Mouse (Mus musculus): ENCODE results near the gene Rpl3. TPM values are rescaled to one million over a fixed set of nuclear protein-coding genes. Genes with fewer than 3 reads are reported as not detected.

The Rpl3 gene
- polyA plus RNA-seq, 1 experiment from 2014 or later, result 1,133 TPM

- no peaks in the 10 kb centered on the region for H3K36me3 ChIP-seq (ENCODE audit: control insufficient read depth, insufficient read depth, low read length)
- no peak overlapping the region for H3K27ac ChIP-seq (ENCODE audit: low read length)
- H3K4me3 ChIP-seq (ENCODE audit: low read length), result no peak overlapping the region
- no peaks in the 10 kb centered on the region for H3K9me3 ChIP-seq (ENCODE audit: control insufficient read depth, low read length)
- ATAC-seq, result no peak
- H3K9ac ChIP-seq (ENCODE audit: low read depth, low read length), result no peak overlapping the region
- H3K4me2 ChIP-seq (ENCODE audit: low read depth, low read length), result no peak overlapping the region
- 88% methylated on average over 6 of the region's 6 CpGs for WGBS
- H3K4me1 ChIP-seq (ENCODE audit: control insufficient read depth, insufficient read depth, low read length), result peaks cover 3% of the 10 kb centered on the region; the same call in 1 of the 2 replicates
- no peaks in the 10 kb centered on the region for H3K27me3 ChIP-seq (replicated peaks; ENCODE audit: control insufficient read depth, insufficient read depth, low read length)
Measured at GRCm38 (mm10) chr15:80119076-80119475, 27.4 kb upstream of the Rpl3 start.

GRCm38 (mm10) chr15:80117154-80117553 is 25.5 kb upstream of the Rpl3 start:
- Histone ChIP-seq H3K27ac (ENCODE audit: low read length) (no peak overlapping the region), H3K4me3 (ENCODE audit: low read length) (no peak overlapping the region), H3K27me3 (replicated peaks; ENCODE audit: control insufficient read depth, insufficient read depth, low read length) (no peaks in the 10 kb centered on the region), H3K4me2 (ENCODE audit: low read depth, low read length) (no peak overlapping the region), H3K36me3 (ENCODE audit: control insufficient read depth, insufficient read depth, low read length) (no peaks in the 10 kb centered on the region), H3K4me1 (ENCODE audit: control insufficient read depth, insufficient read depth, low read length) (peaks cover 3% of the 10 kb centered on the region; the same call in 1 of the 2 replicates), H3K9ac (ENCODE audit: low read depth, low read length) (no peak overlapping the region), H3K9me3 (ENCODE audit: control insufficient read depth, low read length) (peaks cover 3% of the 10 kb centered on the region; the same call in 1 of the 2 replicates)
- no peak for ATAC-seq
- 62% methylated on average over 8 of the region's 8 CpGs for WGBS

- H3K4me2 ChIP-seq (ENCODE audit: low read depth, low read length), result no peak overlapping the region
- H3K27ac ChIP-seq (ENCODE audit: low read length), result no peak overlapping the region
- ATAC-seq, result peak; percentile 31; the same call in 1 of the 2 replicates
- H3K4me1 ChIP-seq (ENCODE audit: control insufficient read depth, insufficient read depth, low read length), result peaks cover 3% of the 10 kb centered on the region; the same call in 1 of the 2 replicates
- no peak overlapping the region for H3K9ac ChIP-seq (ENCODE audit: low read depth, low read length)
- H3K9me3 ChIP-seq (ENCODE audit: control insufficient read depth, low read length), result peaks cover 3% of the 10 kb centered on the region; the same call in 1 of the 2 replicates
- H3K4me3 ChIP-seq (ENCODE audit: low read length), result no peak overlapping the region
- H3K27me3 ChIP-seq (replicated peaks; ENCODE audit: control insufficient read depth, insufficient read depth, low read length), result no peaks in the 10 kb centered on the region
- H3K36me3 ChIP-seq (ENCODE audit: control insufficient read depth, insufficient read depth, low read length), result 0 out of 2 replicates have a peak, but pooled peaks cover 2% of the 10 kb centered on the region
- 64% methylated on average over 13 of the region's 13 CpGs for WGBS
Measured at GRCm38 (mm10) chr15:80115866-80116794, 24.5 kb upstream of the Rpl3 start.

- peaks cover 3% of the 10 kb centered on the region; the same call in 1 of the 2 replicates for H3K4me1 ChIP-seq (ENCODE audit: control insufficient read depth, insufficient read depth, low read length)
- peaks cover 3% of the 10 kb centered on the region; the same call in 1 of the 2 replicates for H3K9me3 ChIP-seq (ENCODE audit: control insufficient read depth, low read length)
- H3K4me2 ChIP-seq (ENCODE audit: low read depth, low read length), result no peak overlapping the region
- ATAC-seq, result no peak
- H3K4me3 ChIP-seq (ENCODE audit: low read length), result no peak overlapping the region
- no peak overlapping the region for H3K27ac ChIP-seq (ENCODE audit: low read length)
- no peaks in the 10 kb centered on the region for H3K27me3 ChIP-seq (replicated peaks; ENCODE audit: control insufficient read depth, insufficient read depth, low read length)
- 0 out of 2 replicates have a peak, but pooled peaks cover 2% of the 10 kb centered on the region for H3K36me3 ChIP-seq (ENCODE audit: control insufficient read depth, insufficient read depth, low read length)
- 61% methylated on average over 5 of the region's 5 CpGs for whole genome bisulfite sequencing
- H3K9ac ChIP-seq (ENCODE audit: low read depth, low read length), result no peak overlapping the region
Measured at GRCm38 (mm10) chr15:80115256-80115655, 23.6 kb upstream of the Rpl3 start.

- 0 out of 2 replicates have a peak, but pooled peaks cover 2% of the 10 kb centered on the region for H3K36me3 ChIP-seq (ENCODE audit: control insufficient read depth, insufficient read depth, low read length)
- no peak overlapping the region for H3K9ac ChIP-seq (ENCODE audit: low read depth, low read length)
- no peak overlapping the region for H3K4me3 ChIP-seq (ENCODE audit: low read length)
- H3K4me1 ChIP-seq (ENCODE audit: control insufficient read depth, insufficient read depth, low read length), result peaks cover 3% of the 10 kb centered on the region; the same call in 1 of the 2 replicates
- no peak overlapping the region for H3K4me2 ChIP-seq (ENCODE audit: low read depth, low read length)
- peaks cover 3% of the 10 kb centered on the region; the same call in 1 of the 2 replicates for H3K9me3 ChIP-seq (ENCODE audit: control insufficient read depth, low read length)
- H3K27ac ChIP-seq (ENCODE audit: low read length), result no peak overlapping the region
- WGBS, result 84% methylated on average over 7 of the region's 7 CpGs
- H3K27me3 ChIP-seq (replicated peaks; ENCODE audit: control insufficient read depth, insufficient read depth, low read length), result no peaks in the 10 kb centered on the region
- no peak for ATAC-seq
Measured at GRCm38 (mm10) chr15:80114414-80114813, 22.7 kb upstream of the Rpl3 start.

- H3K27ac ChIP-seq (ENCODE audit: low read length), result no peak overlapping the region
Measured at GRCm38 (mm10) chr15:80112499-80112898, 20.8 kb upstream of the Rpl3 start.

GRCm38 (mm10) chr15:80111436-80111835 is 19.8 kb upstream of the Rpl3 start:
- Histone ChIP-seq H3K27ac (ENCODE audit: low read length) (no peak overlapping the region), H3K4me1 (ENCODE audit: control insufficient read depth, insufficient read depth, low read length) (peaks cover 3% of the 10 kb centered on the region; the same call in 1 of the 2 replicates), H3K9me3 (ENCODE audit: control insufficient read depth, low read length) (peaks cover 3% of the 10 kb centered on the region; the same call in 1 of the 2 replicates), H3K27me3 (replicated peaks; ENCODE audit: control insufficient read depth, insufficient read depth, low read length) (no peaks in the 10 kb centered on the region), H3K36me3 (ENCODE audit: control insufficient read depth, insufficient read depth, low read length) (0 out of 2 replicates have a peak, but pooled peaks cover 2% of the 10 kb centered on the region), H3K9ac (ENCODE audit: low read depth, low read length) (no peak overlapping the region), H3K4me2 (ENCODE audit: low read depth, low read length) (no peak overlapping the region), H3K4me3 (ENCODE audit: low read length) (no peak overlapping the region)
- 76% methylated on average over 12 of the region's 12 CpGs for WGBS
- no peak for ATAC-seq

More at GRCm38 (mm10) chr15:80112499-80112898, 20.8 kb upstream of the Rpl3 start:
- Histone ChIP-seq H3K4me2 (ENCODE audit: low read depth, low read length) (no peak overlapping the region), H3K36me3 (ENCODE audit: control insufficient read depth, insufficient read depth, low read length) (0 out of 2 replicates have a peak, but pooled peaks cover 2% of the 10 kb centered on the region), H3K4me1 (ENCODE audit: control insufficient read depth, insufficient read depth, low read length) (peaks cover 3% of the 10 kb centered on the region; the same call in 1 of the 2 replicates), H3K4me3 (ENCODE audit: low read length) (no peak overlapping the region), H3K9ac (ENCODE audit: low read depth, low read length) (no peak overlapping the region), H3K9me3 (ENCODE audit: control insufficient read depth, low read length) (peaks cover 3% of the 10 kb centered on the region; the same call in 1 of the 2 replicates), H3K27me3 (replicated peaks; ENCODE audit: control insufficient read depth, insufficient read depth, low read length) (no peaks in the 10 kb centered on the region)
- no peak for ATAC-seq
- 62% methylated on average over 2 of the region's 2 CpGs for WGBS

GRCm38 (mm10) chr15:80107575-80107974 is 15.9 kb upstream of the Rpl3 start:
- 0 out of 2 replicates have a peak, but pooled peaks cover 2% of the 10 kb centered on the region for H3K36me3 ChIP-seq (ENCODE audit: control insufficient read depth, insufficient read depth, low read length)
- 0 out of 2 replicates have a peak, but pooled peaks cover 10% of the 10 kb centered on the region for H3K4me1 ChIP-seq (ENCODE audit: control insufficient read depth, insufficient read depth, low read length)
- ATAC-seq, result no peak
- no peaks in the 10 kb centered on the region for H3K27me3 ChIP-seq (replicated peaks; ENCODE audit: control insufficient read depth, insufficient read depth, low read length)
- H3K9ac ChIP-seq (ENCODE audit: low read depth, low read length), result no peak overlapping the region
- H3K4me2 ChIP-seq (ENCODE audit: low read depth, low read length), result no peak overlapping the region
- 81% methylated on average over 3 of the region's 3 CpGs for WGBS
- no peak overlapping the region for H3K4me3 ChIP-seq (ENCODE audit: low read length)
- H3K9me3 ChIP-seq (ENCODE audit: control insufficient read depth, low read length), result peaks cover under 1% of the 10 kb centered on the region; the same call in 1 of the 2 replicates
- H3K27ac ChIP-seq (ENCODE audit: low read length), result no peak overlapping the region

GRCm38 (mm10) chr15:80107143-80107542 is 15.5 kb upstream of the Rpl3 start:
- 0 out of 2 replicates have a peak, but pooled peaks cover 2% of the 10 kb centered on the region for H3K36me3 ChIP-seq (ENCODE audit: control insufficient read depth, insufficient read depth, low read length)
- H3K9ac ChIP-seq (ENCODE audit: low read depth, low read length), result no peak overlapping the region
- 89% methylated on average over 8 of the region's 8 CpGs for WGBS
- no peak overlapping the region for H3K4me2 ChIP-seq (ENCODE audit: low read depth, low read length)
- no peak for ATAC-seq
- 0 out of 2 replicates have a peak, but pooled peaks cover 10% of the 10 kb centered on the region for H3K4me1 ChIP-seq (ENCODE audit: control insufficient read depth, insufficient read depth, low read length)
- no peak overlapping the region for H3K27ac ChIP-seq (ENCODE audit: low read length)
- H3K27me3 ChIP-seq (replicated peaks; ENCODE audit: control insufficient read depth, insufficient read depth, low read length), result no peaks in the 10 kb centered on the region
- H3K9me3 ChIP-seq (ENCODE audit: control insufficient read depth, low read length), result no peaks in the 10 kb centered on the region
- H3K4me3 ChIP-seq (ENCODE audit: low read length), result no peak overlapping the region
